Mouse (Mus musculus): ENCODE results near the gene Olfr1282. TPM values are rescaled to one million over a fixed set of nuclear protein-coding genes. Genes with fewer than 3 reads are reported as not detected.
"Not testable (repeated sequence)": the region's sequence is repeated elsewhere in the genome, so short reads cannot be mapped to it uniquely, and the experiment has no call there.

Olfr1282 gene
- not detected in 2 replicates for polyA plus RNA-seq (2016; fragmentation: Nextera tagmentation; extraction: Ambion mirVana)

DNA sequence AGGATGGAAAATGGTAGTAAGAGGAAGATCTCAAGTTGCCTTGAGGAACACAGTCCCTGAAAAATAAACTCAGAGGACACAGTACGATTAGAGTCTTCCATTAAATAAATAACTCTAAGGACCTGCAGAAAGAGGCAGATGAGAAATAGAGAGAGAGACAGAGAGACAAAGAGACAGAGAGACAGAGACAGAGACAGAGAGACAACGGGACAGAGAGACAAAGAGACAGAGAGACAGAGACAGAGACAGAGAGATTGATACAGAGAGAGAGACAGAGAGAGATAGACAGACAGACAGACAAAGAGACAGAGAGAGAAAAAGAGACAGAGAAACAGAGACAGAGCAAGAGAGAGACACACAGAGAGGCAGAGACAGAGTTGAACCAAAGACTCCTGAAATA, at the start of gene Olfr1282:
Olfr1282 (minus strand) TSS at position 101 of the 400 bp plus-strand sequence.
- H3K9me3 ChIP-seq: no peaks in the 10 kb centered on the region
- no peaks in the 10 kb centered on the region for H3K27me3 ChIP-seq
- no peak within 1 kb of the TSS for H3K4me2 ChIP-seq
- H3K4me3 ChIP-seq (replicated peaks): no peak within 1 kb of the TSS
- H3K9ac ChIP-seq: no peak within 1 kb of the TSS
- H3K4me1 ChIP-seq: no peaks in the 10 kb centered on the region
- no peak for ATAC-seq (ENCODE audit: low FRiP score)
- H3K36me3 ChIP-seq (replicated peaks): no peaks in the 10 kb centered on the region
- no peak within 1 kb of the TSS for H3K27ac ChIP-seq
- WGBS: 78% methylated on average over 2 of the region's 2 CpGs

DNA sequence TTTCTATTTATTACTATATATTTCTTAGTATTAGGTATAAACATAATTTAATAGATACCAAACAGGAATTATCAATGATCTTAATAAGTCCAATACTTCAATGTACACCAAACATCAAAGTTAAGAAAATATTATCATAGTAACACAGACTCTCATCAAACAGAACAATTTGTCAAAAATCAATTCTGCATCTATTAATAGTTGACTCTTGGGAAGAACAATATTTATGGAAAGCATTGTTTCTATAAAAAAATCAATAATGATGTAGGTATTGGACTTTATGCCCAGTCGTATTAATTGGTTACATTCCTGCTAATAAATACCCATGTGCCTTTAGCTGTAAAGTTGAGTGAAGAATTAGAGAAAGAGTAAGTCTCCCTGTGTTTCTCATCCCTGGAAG, 39.3 kb upstream of the Olfr1282 start, which contains the start of gene Olfr1284:
Olfr1284 (plus strand) TSS at position 301 of the 400 bp plus-strand sequence.
- Histone ChIP-seq H3K36me3 (replicated peaks) (no peaks in the 10 kb centered on the region), H3K4me2 (no peak within 1 kb of the TSS), H3K9me3 (no peaks in the 10 kb centered on the region), H3K4me3 (replicated peaks) (no peak within 1 kb of the TSS), H3K27me3 (no peaks in the 10 kb centered on the region), H3K27ac (no peak within 1 kb of the TSS), H3K4me1 (no peaks in the 10 kb centered on the region), H3K9ac (no peak within 1 kb of the TSS)
- ATAC-seq (ENCODE audit: low FRiP score): no peak
- WGBS: 94% methylated on average over 1 of the region's 1 CpGs

DNA sequence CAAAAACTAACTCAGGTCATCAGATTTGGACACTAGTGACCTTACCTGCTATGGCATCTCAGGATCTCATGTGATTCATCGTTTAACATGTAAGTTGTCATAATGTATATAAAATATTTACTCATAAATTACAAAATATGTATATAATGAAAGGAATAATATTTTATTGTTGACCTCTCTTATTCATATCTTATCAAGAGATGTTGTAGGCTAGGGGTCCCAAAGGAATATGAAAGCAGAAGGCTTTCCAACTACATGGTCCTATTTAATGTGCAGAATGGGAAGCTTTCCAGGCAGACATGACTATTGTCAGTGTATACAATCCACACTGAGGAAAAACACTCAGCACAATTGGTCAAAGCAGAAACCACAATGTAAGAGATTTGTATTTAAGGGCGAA, 30.6 kb upstream of the Olfr1282 start, which contains the start of gene Olfr1283:
Olfr1283 (plus strand) TSS at position 301 of the 400 bp plus-strand sequence.
- WGBS: 77% methylated on average over 2 of the region's 2 CpGs
- Histone ChIP-seq H3K9ac (no peak within 1 kb of the TSS), H3K4me1 (no peaks in the 10 kb centered on the region), H3K4me3 (replicated peaks) (no peak within 1 kb of the TSS), H3K27me3 (no peaks in the 10 kb centered on the region), H3K27ac (no peak within 1 kb of the TSS), H3K9me3 (no peaks in the 10 kb centered on the region), H3K4me2 (no peak within 1 kb of the TSS), H3K36me3 (replicated peaks) (no peaks in the 10 kb centered on the region)
- ATAC-seq (ENCODE audit: low FRiP score): no peak

DNA sequence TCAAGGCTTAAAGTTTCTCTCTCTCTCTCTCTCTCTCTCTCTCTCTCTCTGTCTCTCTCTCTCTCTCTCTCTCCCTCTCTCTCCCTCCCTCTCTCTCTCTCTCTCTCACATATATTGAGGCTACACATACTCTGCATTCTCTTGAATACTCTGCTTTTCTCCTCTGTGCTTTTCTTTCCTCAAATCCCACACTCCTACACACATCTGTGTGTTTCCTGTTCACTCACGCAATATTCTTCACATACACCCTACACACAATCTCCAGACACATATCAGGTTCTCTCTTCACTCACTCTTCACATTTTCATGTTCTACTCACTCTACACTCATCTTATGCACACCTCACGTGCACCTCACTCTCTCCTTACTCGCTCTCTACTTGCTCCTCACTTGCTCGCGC, 2.2 kb downstream of the Olfr1282 start:
- not testable (repeated sequence) for H3K4me2 ChIP-seq; H3K36me3 ChIP-seq (replicated peaks); H3K4me3 ChIP-seq (replicated peaks); ATAC-seq (ENCODE audit: low FRiP score); H3K9ac ChIP-seq; H3K4me1 ChIP-seq; H3K27me3 ChIP-seq; H3K9me3 ChIP-seq; H3K27ac ChIP-seq
- 89% methylated on average over 5 of the region's 5 CpGs for WGBS

DNA sequence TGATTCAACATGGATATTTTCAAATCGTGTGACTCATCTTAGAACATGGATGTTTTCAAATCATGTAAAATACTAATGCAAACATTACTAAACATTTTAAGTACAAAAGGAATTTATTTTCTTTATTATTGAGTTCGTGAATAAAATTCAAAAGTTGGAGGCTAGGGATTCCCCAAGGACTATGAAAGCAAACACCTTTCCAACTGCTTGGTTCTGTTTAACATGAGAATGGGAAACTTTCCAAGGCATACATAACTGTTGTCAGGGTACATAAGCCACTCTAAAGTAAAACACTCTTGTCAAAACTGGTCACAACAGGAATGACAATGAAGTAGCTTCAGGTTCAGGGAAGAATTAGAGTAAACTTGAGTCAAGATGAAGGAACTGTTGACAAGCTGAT, 9.7 kb downstream of the Olfr1282 start, which contains the start of gene Olfr1281:
Olfr1281 (plus strand) TSS at position 301 of the 400 bp plus-strand sequence.
- H3K27me3 ChIP-seq: no peaks in the 10 kb centered on the region
- H3K36me3 ChIP-seq (replicated peaks): no peaks in the 10 kb centered on the region
- no peaks in the 10 kb centered on the region for H3K9me3 ChIP-seq
- no peak within 1 kb of the TSS for H3K27ac ChIP-seq
- 87% methylated on average over 2 of the region's 2 CpGs for WGBS
- no peak for ATAC-seq (ENCODE audit: low FRiP score)
- no peak within 1 kb of the TSS for H3K9ac ChIP-seq
- H3K4me2 ChIP-seq: no peak within 1 kb of the TSS
- no peak within 1 kb of the TSS for H3K4me3 ChIP-seq (replicated peaks)
- H3K4me1 ChIP-seq: no peaks in the 10 kb centered on the region

DNA sequence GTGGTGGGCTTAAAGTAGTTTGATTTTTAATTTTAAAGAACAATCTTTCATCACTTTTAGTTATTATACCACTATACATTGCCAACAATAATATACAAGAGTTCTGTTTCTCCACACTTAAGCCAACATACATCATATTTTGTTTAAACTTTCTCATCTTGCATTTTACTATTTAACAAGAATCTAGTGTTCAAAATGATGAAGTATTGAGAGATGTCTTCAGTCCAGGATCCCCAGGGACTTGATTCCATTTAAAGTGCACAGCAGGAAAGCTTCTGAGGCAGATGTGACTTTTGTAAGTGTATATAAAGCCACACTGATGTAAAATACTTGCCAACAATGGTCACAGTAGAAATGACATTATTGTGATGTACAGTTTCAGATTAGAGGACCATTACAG, 22.2 kb downstream of the Olfr1282 start, which contains the start of gene Olfr1280:
Olfr1280 (plus strand) TSS at position 301 of the 400 bp plus-strand sequence.
- Histone ChIP-seq H3K27ac (no peak within 1 kb of the TSS), H3K9me3 (no peaks in the 10 kb centered on the region), H3K36me3 (replicated peaks) (no peaks in the 10 kb centered on the region), H3K9ac (no peak within 1 kb of the TSS), H3K4me1 (no peaks in the 10 kb centered on the region), H3K4me2 (no peak within 1 kb of the TSS), H3K4me3 (replicated peaks) (no peak within 1 kb of the TSS), H3K27me3 (no peaks in the 10 kb centered on the region)
- no peak for ATAC-seq (ENCODE audit: low FRiP score)

DNA sequence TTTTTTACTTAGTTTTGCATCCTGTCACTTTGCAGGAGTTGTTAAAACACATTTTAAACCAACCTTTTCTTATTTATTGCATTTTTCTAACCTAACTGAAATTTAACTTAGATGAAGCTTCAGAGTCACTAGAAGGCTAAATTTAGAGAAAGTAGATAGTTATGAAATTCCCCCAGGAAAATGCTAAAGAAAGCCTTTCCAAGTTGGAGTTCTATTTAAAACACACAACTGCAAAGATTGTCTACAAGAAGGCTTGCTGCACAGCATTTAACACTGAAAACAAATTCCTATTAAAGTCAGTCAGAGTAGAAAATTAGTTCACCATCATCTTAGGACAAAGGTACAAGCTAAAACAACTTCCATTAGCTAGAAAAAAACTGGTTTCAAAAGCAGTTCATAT, 35.5 kb downstream of the Olfr1282 start, which contains the start of gene Olfr1279:
Olfr1279 (plus strand) TSS at position 262 of the 400 bp plus-strand sequence.
- H3K4me3 ChIP-seq (replicated peaks): no peak within 1 kb of the TSS
- H3K4me1 ChIP-seq: no peaks in the 10 kb centered on the region
- H3K4me2 ChIP-seq: no peak within 1 kb of the TSS
- no peak for ATAC-seq (ENCODE audit: low FRiP score)
- H3K9me3 ChIP-seq: no peaks in the 10 kb centered on the region
- no peaks in the 10 kb centered on the region for H3K36me3 ChIP-seq (replicated peaks)
- no peak within 1 kb of the TSS for H3K27ac ChIP-seq
- no peak within 1 kb of the TSS for H3K9ac ChIP-seq
- no peaks in the 10 kb centered on the region for H3K27me3 ChIP-seq

DNA sequence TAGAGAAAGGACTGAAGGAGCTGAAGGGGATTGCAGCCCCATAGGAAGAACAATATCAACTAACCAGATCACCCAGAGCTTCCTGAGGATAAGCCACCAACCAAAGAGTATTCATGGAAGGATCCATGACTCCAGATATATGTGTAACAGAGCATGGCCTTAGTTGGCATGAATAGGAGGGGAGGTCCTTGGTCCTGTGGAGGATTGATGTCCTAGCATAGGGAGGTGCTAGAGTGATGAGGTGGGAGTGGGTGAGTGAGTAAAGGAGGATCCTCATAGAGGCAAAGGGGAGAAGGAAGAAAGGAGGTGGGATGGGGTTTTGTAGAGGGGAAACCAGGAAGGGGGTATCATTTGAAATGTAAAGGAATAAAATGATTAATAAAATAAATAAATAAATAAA, 37.3 kb downstream of the Olfr1282 start:
- no peaks in the 10 kb centered on the region for H3K36me3 ChIP-seq (replicated peaks)
- no peak overlapping the region for H3K4me2 ChIP-seq
- no peaks in the 10 kb centered on the region for H3K4me1 ChIP-seq
- no peaks in the 10 kb centered on the region for H3K9me3 ChIP-seq
- H3K27ac ChIP-seq: no peak overlapping the region
- no peak for ATAC-seq (ENCODE audit: low FRiP score)
- no peak overlapping the region for H3K9ac ChIP-seq
- H3K4me3 ChIP-seq (replicated peaks): no peak overlapping the region
- no peaks in the 10 kb centered on the region for H3K27me3 ChIP-seq

DNA sequence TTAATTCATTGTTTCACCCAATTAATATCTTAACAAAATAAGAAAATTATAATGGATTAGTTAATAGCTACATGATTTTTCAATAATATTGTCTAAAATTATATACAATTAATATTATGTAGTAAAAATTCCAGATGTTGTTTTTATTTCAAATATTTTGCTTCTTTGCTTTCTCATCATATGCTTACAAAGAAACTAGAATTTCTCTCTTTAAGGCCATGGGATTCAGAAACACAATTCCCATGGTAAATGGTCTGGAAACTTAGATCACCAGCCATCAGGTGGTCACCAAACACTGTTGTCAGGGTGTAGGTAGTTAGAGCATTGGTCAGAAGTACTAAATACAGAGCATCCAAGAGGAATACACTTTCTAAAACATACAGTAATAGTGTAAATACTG, 46.0 kb downstream of the Olfr1282 start, which contains the start of gene Olfr1278:
Olfr1278 (plus strand) TSS at position 301 of the 400 bp plus-strand sequence.
- Histone ChIP-seq H3K36me3 (replicated peaks) (no peaks in the 10 kb centered on the region), H3K27ac (no peak within 1 kb of the TSS), H3K27me3 (no peaks in the 10 kb centered on the region), H3K9me3 (no peaks in the 10 kb centered on the region), H3K4me2 (no peak within 1 kb of the TSS), H3K4me1 (no peaks in the 10 kb centered on the region), H3K4me3 (replicated peaks) (no peak within 1 kb of the TSS), H3K9ac (no peak within 1 kb of the TSS)
- ATAC-seq (ENCODE audit: low FRiP score): no peak

Other genes with a start within 250 kb of the Olfr1282 start
- not detected in 2 replicates for gene Gm13941, start 230.1 kb downstream of the Olfr1282 start, polyA plus RNA-seq (2016; fragmentation: Nextera tagmentation; extraction: Ambion mirVana)
- gene Gm15130, start 183.1 kb downstream of the Olfr1282 start, polyA plus RNA-seq (2016; fragmentation: Nextera tagmentation; extraction: Ambion mirVana): not detected in 2 replicates
- gene 4930430A15Rik, start 106.5 kb downstream of the Olfr1282 start, polyA plus RNA-seq (2016; fragmentation: Nextera tagmentation; extraction: Ambion mirVana): not detected in 2 replicates
- gene Olfr1275, start 100.8 kb downstream of the Olfr1282 start, polyA plus RNA-seq (2016; fragmentation: Nextera tagmentation; extraction: Ambion mirVana): not detected in 2 replicates
- gene Olfr1276, start 81.6 kb downstream of the Olfr1282 start, polyA plus RNA-seq (2016; fragmentation: Nextera tagmentation; extraction: Ambion mirVana): not detected in 2 replicates
- not detected in 2 replicates for gene Olfr1277, start 62.0 kb downstream of the Olfr1282 start, polyA plus RNA-seq (2016; fragmentation: Nextera tagmentation; extraction: Ambion mirVana)
- not detected in 2 replicates for gene Olfr1278, start 45.9 kb downstream of the Olfr1282 start, polyA plus RNA-seq (2016; fragmentation: Nextera tagmentation; extraction: Ambion mirVana)
- gene Olfr1279, start 35.4 kb downstream of the Olfr1282 start, polyA plus RNA-seq (2016; fragmentation: Nextera tagmentation; extraction: Ambion mirVana): not detected in 2 replicates
- not detected in 2 replicates for gene Olfr1280, start 22.1 kb downstream of the Olfr1282 start, polyA plus RNA-seq (2016; fragmentation: Nextera tagmentation; extraction: Ambion mirVana)
- not detected in 2 replicates for gene Olfr1281, start 9.6 kb downstream of the Olfr1282 start, polyA plus RNA-seq (2016; fragmentation: Nextera tagmentation; extraction: Ambion mirVana)
- gene Olfr1283, start 30.7 kb upstream of the Olfr1282 start, polyA plus RNA-seq (2016; fragmentation: Nextera tagmentation; extraction: Ambion mirVana): not detected in 2 replicates
- gene Olfr1284, start 39.4 kb upstream of the Olfr1282 start, polyA plus RNA-seq (2016; fragmentation: Nextera tagmentation; extraction: Ambion mirVana): not detected in 2 replicates
- gene Olfr1286, start 87.0 kb upstream of the Olfr1282 start, polyA plus RNA-seq (2016; fragmentation: Nextera tagmentation; extraction: Ambion mirVana): not detected in 2 replicates
- not detected in 2 replicates for gene Olfr1287, start 113.1 kb upstream of the Olfr1282 start, polyA plus RNA-seq (2016; fragmentation: Nextera tagmentation; extraction: Ambion mirVana)
- gene Olfr1288, start 138.0 kb upstream of the Olfr1282 start, polyA plus RNA-seq (2016; fragmentation: Nextera tagmentation; extraction: Ambion mirVana): not detected in 2 replicates
- gene Olfr1289, start 144.7 kb upstream of the Olfr1282 start, polyA plus RNA-seq (2016; fragmentation: Nextera tagmentation; extraction: Ambion mirVana): not detected in 2 replicates
- not detected in 2 replicates for gene Olfr1290, start 157.8 kb upstream of the Olfr1282 start, polyA plus RNA-seq (2016; fragmentation: Nextera tagmentation; extraction: Ambion mirVana)
- gene Olfr1291-ps1, start 161.1 kb upstream of the Olfr1282 start, polyA plus RNA-seq (2016; fragmentation: Nextera tagmentation; extraction: Ambion mirVana): not detected in 2 replicates
- gene Olfr1293-ps, start 189.1 kb upstream of the Olfr1282 start, polyA plus RNA-seq (2016; fragmentation: Nextera tagmentation; extraction: Ambion mirVana): not detected in 2 replicates
- gene Olfr1294, start 204.2 kb upstream of the Olfr1282 start, polyA plus RNA-seq (2016; fragmentation: Nextera tagmentation; extraction: Ambion mirVana): not detected in 2 replicates
- not detected in 2 replicates for gene Olfr1295, start 233.6 kb upstream of the Olfr1282 start, polyA plus RNA-seq (2016; fragmentation: Nextera tagmentation; extraction: Ambion mirVana)